Mouse (Mus musculus): ENCODE results near the gene Zfand3. TPM values are rescaled to one million over a fixed set of nuclear protein-coding genes. Genes with fewer than 3 reads are reported as not detected.

Zfand3 gene
- polyA plus RNA-seq, 1 experiment: 92.7 TPM

DNA sequence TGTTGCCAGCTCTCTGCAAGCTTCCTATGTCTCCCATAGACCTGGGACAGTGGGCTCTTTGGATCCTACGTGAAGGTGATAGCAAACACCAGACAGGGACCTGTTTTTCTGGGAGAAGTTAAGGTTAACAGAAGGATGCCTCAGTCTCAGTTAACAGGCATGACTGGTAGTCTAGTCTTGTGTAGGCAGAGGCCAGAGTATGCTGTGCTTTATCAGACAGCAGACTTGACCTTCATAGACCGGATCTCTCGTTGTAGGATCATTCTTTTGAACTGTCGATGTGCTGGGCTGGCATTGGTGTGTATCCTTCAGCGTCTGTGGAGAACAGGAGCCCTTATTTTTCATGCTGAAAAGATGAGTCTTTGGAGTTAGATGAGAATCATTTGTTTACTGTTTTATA lies 54.5 kb downstream of the Zfand3 start:
- no peak for TF ChIP-seq GATA1 (IDR thresholded peaks at IDR 0.05; ENCODE audit: low read length)

DNA sequence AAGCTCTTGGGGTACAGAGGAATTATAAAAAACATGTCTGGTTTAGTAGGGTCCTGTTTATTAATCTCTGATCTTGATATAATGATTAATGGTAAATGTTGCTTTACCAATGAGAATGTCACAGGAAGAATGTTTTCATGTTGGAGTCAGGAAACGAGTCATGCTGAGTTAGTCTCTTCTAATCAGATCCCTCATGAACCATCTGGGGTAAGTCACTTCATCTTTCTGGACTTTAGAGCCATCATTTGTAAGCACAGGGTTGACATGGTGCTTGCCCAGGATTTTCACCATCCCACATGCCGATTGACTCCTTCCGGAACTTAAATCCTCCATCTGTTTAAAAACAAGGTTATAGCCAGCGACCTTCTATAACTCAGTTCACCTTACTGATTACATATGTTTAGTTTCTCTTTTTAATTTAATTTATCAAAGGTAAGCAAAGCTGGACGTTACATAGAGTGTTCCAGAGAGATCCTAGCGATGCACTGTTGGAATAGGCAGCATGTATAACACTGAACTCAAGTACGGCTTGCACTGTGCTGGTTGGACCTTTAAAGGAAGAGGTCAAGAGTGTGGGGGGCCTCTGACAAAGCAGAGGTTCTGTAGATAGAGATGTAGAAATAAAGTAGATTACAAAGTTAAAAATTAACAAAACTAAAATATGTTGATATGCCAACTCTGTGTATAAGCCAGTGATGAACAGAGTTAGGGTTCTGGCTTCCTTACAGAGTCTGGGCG lies 56.7 kb downstream of the Zfand3 start:
- TF ChIP-seq GATA1 (IDR thresholded peaks at IDR 0.05; ENCODE audit: low read length): no peak

- no peak for TF ChIP-seq GATA1 (IDR thresholded peaks at IDR 0.05; ENCODE audit: low read length)
Observed at GRCm38 (mm10) chr17:30063849-30064248, 59.3 kb downstream of the Zfand3 start.

DNA sequence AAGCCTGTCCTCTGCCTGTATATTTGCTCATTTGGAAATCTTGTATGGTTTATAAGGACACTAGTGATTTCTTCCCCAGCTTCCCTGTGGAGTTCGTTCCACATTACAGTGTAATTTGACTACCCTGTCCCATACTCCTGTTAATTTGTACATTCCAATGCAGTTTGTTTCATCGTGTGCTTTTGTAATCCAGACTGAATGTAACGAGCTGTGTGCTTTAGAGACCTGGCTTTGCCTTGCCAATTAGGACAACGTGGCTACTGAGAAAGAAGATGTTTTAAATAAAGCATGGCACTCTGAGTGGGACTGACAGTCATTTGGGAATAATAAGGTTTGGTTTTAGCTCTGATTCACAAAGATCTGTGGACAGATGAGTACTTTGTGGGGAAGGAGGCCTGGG lies 60.2 kb downstream of the Zfand3 start:
- no peak for TF ChIP-seq GATA1 (IDR thresholded peaks at IDR 0.05; ENCODE audit: low read length)

DNA sequence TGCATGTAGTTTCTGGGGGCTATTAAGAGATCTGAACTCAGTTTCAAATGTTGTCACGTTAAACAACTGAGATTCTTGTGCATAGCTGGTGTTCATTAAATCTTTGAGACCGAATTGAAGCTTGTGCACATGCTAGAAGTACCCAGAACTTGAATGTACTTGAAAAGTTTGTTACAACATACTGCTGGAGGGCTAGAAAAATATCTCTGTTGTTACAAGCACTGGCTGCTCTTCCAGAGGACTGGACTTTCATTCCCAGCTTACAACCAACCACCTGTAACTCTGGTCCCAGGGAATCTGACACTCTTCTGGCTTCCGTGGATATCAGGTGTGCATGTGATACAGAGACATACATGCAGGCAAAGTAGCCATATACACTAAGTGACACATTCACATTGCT lies 65.2 kb downstream of the Zfand3 start:
- no peak for TF ChIP-seq GATA1 (IDR thresholded peaks at IDR 0.05; ENCODE audit: low read length)

DNA sequence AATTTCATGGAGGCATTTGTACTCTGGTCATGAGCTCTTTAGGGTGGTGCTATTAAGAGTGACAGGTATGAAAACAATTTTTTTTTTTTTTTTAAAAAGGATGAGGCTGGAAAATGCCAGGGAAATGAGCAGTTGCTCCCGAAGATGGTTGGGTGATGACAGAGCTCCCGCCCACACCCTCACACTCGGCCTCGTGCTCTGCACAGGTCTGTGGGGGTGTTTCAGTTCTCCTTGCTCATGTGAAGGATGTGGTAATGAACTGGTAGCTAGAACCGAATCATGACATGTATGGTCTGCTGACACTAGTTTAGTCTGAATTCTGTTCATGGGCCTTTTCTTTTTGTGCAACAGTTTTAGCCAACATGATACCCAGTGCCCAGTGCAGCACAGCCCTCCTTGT lies 66.1 kb downstream of the Zfand3 start:
- no peak for TF ChIP-seq GATA1 (IDR thresholded peaks at IDR 0.05; ENCODE audit: low read length)

GRCm38 (mm10) chr17:30072613-30073012 lies 68.1 kb downstream of the Zfand3 start:
- TF ChIP-seq GATA1 (IDR thresholded peaks at IDR 0.05; ENCODE audit: low read length): no peak

GRCm38 (mm10) chr17:30075896-30076295 lies 71.4 kb downstream of the Zfand3 start:
- no peak for TF ChIP-seq GATA1 (IDR thresholded peaks at IDR 0.05; ENCODE audit: low read length)

- no peak for TF ChIP-seq GATA1 (IDR thresholded peaks at IDR 0.05; ENCODE audit: low read length)
Observed at GRCm38 (mm10) chr17:30084007-30084406, 79.5 kb downstream of the Zfand3 start.

DNA sequence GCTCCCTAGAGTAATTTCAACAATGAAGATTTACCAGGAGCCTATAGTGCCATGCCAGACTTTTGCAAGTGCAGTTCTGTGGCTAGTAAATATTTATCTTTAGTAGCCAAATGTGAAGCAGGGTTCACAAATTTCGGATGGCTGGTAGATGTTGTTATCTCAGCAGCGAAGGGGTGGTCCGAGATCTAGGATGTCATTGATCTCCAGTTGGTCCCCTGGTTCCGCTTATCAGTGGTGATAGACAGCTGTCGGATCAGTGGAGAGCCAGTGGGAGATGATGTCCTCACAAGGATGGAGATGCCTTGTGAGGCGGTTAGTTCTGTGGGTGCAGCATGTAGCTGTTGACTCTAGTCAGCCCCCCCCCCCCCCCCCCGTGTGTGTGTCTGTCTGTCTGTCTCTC lies 82.2 kb downstream of the Zfand3 start:
- peak; percentile 65 for TF ChIP-seq GATA1 (IDR thresholded peaks at IDR 0.05; ENCODE audit: low read length)

DNA sequence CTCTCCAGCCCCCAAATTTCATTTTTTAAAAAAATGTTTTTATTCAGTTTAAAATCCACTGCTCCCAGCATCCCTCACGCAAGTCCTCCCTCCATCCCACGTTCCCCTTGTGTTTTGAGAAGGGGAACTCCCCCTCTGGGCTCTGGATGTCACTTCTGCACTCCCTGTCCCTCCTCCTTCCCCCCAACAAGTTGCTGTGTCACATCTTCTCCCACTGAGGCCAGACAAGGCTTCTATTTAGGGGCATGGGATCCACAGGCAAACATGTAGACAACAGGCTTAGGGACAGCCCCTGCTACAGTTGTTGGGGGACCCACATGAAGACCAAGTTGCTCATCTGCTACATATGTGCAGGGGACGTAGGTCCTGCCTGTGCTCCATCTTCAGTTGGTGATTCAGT lies 83.9 kb downstream of the Zfand3 start:
- no peak for TF ChIP-seq GATA1 (IDR thresholded peaks at IDR 0.05; ENCODE audit: low read length)

- TF ChIP-seq GATA1 (IDR thresholded peaks at IDR 0.05; ENCODE audit: low read length): no peak
Observed at GRCm38 (mm10) chr17:30090416-30090815, 85.9 kb downstream of the Zfand3 start.

DNA sequence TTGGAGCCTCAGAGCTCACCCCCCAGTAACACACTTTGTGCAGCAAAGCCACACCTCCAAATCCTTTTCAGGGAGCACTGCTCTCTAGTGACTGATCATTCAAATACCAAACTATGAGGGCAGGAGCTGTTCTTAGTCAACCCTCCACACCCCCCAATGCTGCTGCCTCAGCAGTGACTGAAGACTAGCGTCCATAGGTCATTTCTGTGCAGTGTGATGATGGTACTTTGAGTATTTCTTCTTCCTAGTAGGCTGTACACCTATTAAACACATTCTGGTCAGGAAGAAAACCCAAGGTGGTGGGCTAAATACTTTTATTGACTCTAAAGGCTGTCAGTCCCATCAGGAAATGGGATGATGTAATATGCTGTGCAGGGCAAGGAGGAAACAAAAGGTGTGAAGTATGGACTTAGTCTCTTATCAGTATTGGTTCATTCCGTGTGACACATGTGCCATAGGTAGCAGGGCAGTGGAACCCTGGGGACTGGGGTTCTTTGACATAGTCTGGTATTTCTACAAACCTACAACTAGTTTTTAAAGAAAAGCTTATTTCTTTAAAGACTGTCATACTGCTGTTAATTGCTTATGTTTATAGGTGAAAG lies 88.7 kb downstream of the Zfand3 start:
- TF ChIP-seq GATA1 (IDR thresholded peaks at IDR 0.05; ENCODE audit: low read length): no peak

DNA sequence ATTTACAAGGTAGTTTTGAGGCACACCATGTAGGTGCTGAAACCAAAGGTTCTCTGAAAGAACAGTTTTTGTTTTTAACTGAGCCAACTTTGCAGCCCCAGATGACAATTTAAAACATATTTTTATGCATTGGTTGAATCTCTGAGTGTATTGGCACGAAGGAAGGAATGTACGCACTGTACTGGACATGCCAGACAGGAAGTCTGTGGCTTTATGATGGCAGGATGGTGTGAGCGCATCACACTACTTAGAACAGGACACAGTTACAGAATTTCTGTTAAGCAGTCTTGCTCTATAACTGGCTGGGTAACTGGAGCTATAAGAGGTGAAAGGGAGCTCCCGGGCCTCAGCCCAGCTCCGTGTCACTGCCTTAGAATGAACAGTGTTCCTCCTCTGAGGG lies 92.6 kb downstream of the Zfand3 start:
- no peak for TF ChIP-seq GATA1 (IDR thresholded peaks at IDR 0.05; ENCODE audit: low read length)

DNA sequence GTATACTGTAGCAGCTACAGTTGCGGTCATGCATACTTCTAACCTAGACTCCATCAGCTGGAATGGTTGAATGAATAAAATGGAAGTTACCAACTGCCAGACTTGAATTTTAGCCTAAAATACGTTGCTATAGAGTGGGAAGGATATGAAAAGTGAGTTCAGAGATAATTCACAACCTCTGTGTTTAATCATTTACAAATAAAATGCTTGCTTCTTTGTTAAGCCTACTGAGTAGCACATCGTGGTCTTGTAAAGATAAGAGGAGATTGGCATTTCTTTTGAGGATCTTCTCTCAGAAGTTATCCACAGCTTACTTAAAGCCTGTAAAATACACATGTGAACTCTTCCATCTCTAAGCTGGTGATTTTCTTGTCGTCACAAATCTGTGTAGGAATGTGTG lies 93.1 kb downstream of the Zfand3 start:
- TF ChIP-seq GATA1 (IDR thresholded peaks at IDR 0.05; ENCODE audit: low read length): peak; percentile 46

DNA sequence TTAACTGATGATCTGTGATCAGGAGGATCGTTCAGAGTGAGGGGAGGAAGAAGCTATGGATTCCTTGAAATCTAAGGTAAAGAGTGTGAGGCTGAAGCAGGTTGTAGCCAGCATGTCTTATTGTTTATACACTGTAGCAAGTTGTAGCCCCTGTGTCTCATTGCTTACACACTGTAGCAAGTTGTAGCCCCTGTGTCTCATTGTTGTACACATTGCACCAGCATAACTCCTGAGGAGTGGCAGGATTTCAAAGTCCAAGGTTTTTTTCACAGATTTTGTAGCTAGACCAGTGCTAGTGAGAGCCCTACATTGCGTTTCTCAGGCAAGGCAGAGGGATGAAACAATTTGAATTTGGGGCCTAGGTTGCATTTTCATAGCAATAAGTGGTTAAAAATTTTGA lies 95.1 kb downstream of the Zfand3 start:
- no peak for TF ChIP-seq GATA1 (IDR thresholded peaks at IDR 0.05; ENCODE audit: low read length)

DNA sequence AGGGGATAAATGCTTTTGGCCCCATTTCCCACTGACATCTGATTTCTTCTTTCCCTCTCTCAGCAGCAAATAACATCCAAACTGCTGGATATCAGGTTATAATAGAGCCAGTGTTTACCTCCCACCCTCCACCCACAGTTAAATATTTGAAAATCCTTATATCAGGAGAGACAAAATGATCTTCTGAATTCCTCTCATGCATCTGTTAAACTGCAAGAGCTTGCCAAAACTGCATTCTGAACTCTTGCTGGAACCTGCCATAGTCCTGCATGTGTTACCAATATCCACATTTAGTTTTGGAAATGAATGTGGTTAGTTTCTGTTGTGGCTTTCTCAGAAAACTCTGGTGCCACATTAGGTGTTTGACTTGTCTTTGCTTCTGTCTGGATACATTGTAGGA lies 97.3 kb downstream of the Zfand3 start:
- TF ChIP-seq GATA1 (IDR thresholded peaks at IDR 0.05; ENCODE audit: low read length): no peak

Data from G1E-ER4 (cell line).